Mouse (Mus musculus): ENCODE results near the gene Pla1a. TPM values are rescaled to one million over a fixed set of nuclear protein-coding genes. Genes with fewer than 3 reads are reported as not detected.
"Not testable (repeated sequence)": the region's sequence is repeated elsewhere in the genome, so short reads cannot be mapped to it uniquely, and the experiment has no call there.

Gene Pla1a
- polyA plus RNA-seq, 2 experiments = 15.0 to 15.5 TPM

- 43% methylated on average over 12 of the region's 12 CpGs for WGBS (ENCODE audit: insufficient replicate concordance)
- ATAC-seq (ENCODE audit: insufficient read depth) (no peak), DNase-seq (ENCODE audit: low read depth in 3 of 3, low spot score in 3 of 3) (no peak)
- TF ChIP-seq CTCF (IDR thresholded peaks at IDR 0.05; ENCODE audit: low read depth) (no peak), EP300 (IDR thresholded peaks at IDR 0.05; ENCODE audit: low read depth) (no peak)
- Histone ChIP-seq H3K27ac (peak overlapping the region; percentile 50), H3K4me2 (ENCODE audit: low read depth) (peak overlapping the region; percentile 93), H3K4me3 (ENCODE audit: insufficient read depth in 1 of 2, low read depth in 2 of 2, low read length in 2 of 2) (peak overlapping the region; percentile 80 to 96), H3K9me3 (ENCODE audit: control insufficient read depth, low read length) (no peaks in the 10 kb centered on the region), H3K27me3 (ENCODE audit: control insufficient read depth, insufficient read depth, low read length) (no peaks in the 10 kb centered on the region), H3K4me1 (replicated peaks; ENCODE audit: control insufficient read depth in 2 of 2, insufficient read depth in 2 of 2, low read length in 1 of 2) (peaks cover 12 to 18% of the 10 kb centered on the region in 2 experiments), H3K36me3 (replicated peaks; ENCODE audit: control insufficient read depth, insufficient read depth, low read depth) (peaks cover 14% of the 10 kb centered on the region), H3K9ac (replicated peaks) (peak overlapping the region; percentile 98)
Observed at GRCm38 (mm10) chr16:38451421-38452205, 18.7 kb upstream of the Pla1a start.

DNA sequence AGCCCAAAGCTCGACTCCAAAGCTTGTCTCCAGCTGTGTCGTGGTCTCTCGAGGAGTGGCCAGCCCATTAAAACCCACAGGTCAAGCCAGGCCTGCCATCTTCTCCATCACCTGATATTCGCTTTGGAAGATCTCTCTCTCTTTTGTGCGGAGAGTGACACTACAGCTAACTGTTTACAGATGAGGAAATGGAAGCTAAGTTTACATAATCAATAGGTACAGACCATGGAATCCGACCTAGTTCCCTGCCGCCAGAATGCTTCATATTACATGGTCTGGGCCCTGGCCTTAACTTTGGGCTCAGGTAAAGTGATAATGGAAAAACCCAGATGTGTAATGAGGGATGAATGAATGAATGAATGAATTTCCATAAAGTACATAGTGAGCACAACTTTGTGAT lies 17.8 kb upstream of the Pla1a start:
- no peak overlapping the region for H3K9ac ChIP-seq (replicated peaks)
- no peak for ATAC-seq (ENCODE audit: insufficient read depth)
- DNase-seq (ENCODE audit: low read depth in 3 of 3, low spot score in 3 of 3) = no peak
- H3K4me1 ChIP-seq (replicated peaks; ENCODE audit: control insufficient read depth in 2 of 2, insufficient read depth in 2 of 2, low read length in 1 of 2) = peaks cover 12 to 18% of the 10 kb centered on the region in 2 experiments
- H3K4me2 ChIP-seq (ENCODE audit: low read depth) = no peak overlapping the region
- H3K27me3 ChIP-seq (ENCODE audit: control insufficient read depth, insufficient read depth, low read length) = no peaks in the 10 kb centered on the region
- no peaks in the 10 kb centered on the region for H3K9me3 ChIP-seq (ENCODE audit: control insufficient read depth, low read length)
- no peak for TF ChIP-seq CTCF (IDR thresholded peaks at IDR 0.05; ENCODE audit: low read depth)
- TF ChIP-seq EP300 (IDR thresholded peaks at IDR 0.05; ENCODE audit: low read depth) = no peak
- 65% methylated on average over 7 of the region's 7 CpGs for WGBS (ENCODE audit: insufficient replicate concordance)
- H3K36me3 ChIP-seq (replicated peaks; ENCODE audit: control insufficient read depth, insufficient read depth, low read depth) = peaks cover 23% of the 10 kb centered on the region
- H3K4me3 ChIP-seq (ENCODE audit: insufficient read depth in 1 of 2, low read depth in 2 of 2, low read length in 2 of 2) = no peak overlapping the region
- no peak overlapping the region for H3K27ac ChIP-seq

DNA sequence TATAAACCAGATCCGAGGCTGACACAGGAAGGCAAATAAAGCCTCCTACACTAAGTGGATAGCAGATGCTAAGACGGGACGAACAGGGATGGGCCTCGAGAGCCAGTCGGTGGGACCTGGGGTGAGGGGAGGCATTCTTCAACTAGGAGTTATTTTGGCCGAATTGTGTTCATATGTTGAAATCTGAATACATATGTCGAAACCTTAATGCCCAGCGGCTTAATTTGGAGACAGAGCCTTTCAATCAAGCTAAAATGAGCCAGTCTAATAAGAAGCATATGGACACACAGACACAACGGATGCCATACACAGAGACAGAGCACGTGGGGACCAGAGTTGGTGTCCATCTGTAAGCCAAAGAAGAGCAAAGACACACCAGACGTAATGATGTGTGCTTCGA lies 15.5 kb upstream of the Pla1a start:
- Histone ChIP-seq H3K27ac (no peak overlapping the region), H3K27me3 (ENCODE audit: control insufficient read depth, insufficient read depth, low read length) (no peaks in the 10 kb centered on the region), H3K4me2 (ENCODE audit: low read depth) (no peak overlapping the region), H3K4me1 (replicated peaks; ENCODE audit: control insufficient read depth in 2 of 2, insufficient read depth in 2 of 2, low read length in 1 of 2) (peaks cover 9 to 12% of the 10 kb centered on the region in 2 experiments), H3K4me3 (ENCODE audit: insufficient read depth in 1 of 2, low read depth in 2 of 2, low read length in 2 of 2) (no peak overlapping the region), H3K36me3 (replicated peaks; ENCODE audit: control insufficient read depth, insufficient read depth, low read depth) (peaks cover 33% of the 10 kb centered on the region), H3K9me3 (ENCODE audit: control insufficient read depth, low read length) (no peaks in the 10 kb centered on the region), H3K9ac (replicated peaks) (no peak overlapping the region)
- DNase-seq (ENCODE audit: low read depth in 3 of 3, low spot score in 3 of 3) = no peak
- TF ChIP-seq CTCF (IDR thresholded peaks at IDR 0.05; ENCODE audit: low read depth) = no peak
- no peak for TF ChIP-seq EP300 (IDR thresholded peaks at IDR 0.05; ENCODE audit: low read depth)
- 84% methylated on average over 12 of the region's 12 CpGs for WGBS (ENCODE audit: insufficient replicate concordance)
- ATAC-seq (ENCODE audit: insufficient read depth) = no peak

- TF ChIP-seq EP300 (IDR thresholded peaks at IDR 0.05; ENCODE audit: low read depth) = no peak
- TF ChIP-seq CTCF (IDR thresholded peaks at IDR 0.05; ENCODE audit: low read depth) = 0 out of 2 replicates have a peak, but pooled peaks have one; percentile 4
- no peak overlapping the region for H3K9ac ChIP-seq (replicated peaks)
- DNase-seq (ENCODE audit: low read depth in 3 of 3, low spot score in 3 of 3) (no peak), ATAC-seq (ENCODE audit: insufficient read depth) (no peak)
- WGBS (ENCODE audit: insufficient replicate concordance) = 88% methylated on average over 21 of the region's 21 CpGs
- H3K4me2 ChIP-seq (ENCODE audit: low read depth) = no peak overlapping the region
- no peaks in the 10 kb centered on the region for H3K9me3 ChIP-seq (ENCODE audit: control insufficient read depth, low read length)
- H3K4me1 ChIP-seq (replicated peaks; ENCODE audit: control insufficient read depth in 2 of 2, insufficient read depth in 2 of 2, low read length in 1 of 2) = peaks cover 9 to 10% of the 10 kb centered on the region in 2 experiments
- no peaks in the 10 kb centered on the region for H3K27me3 ChIP-seq (ENCODE audit: control insufficient read depth, insufficient read depth, low read length)
- H3K36me3 ChIP-seq (replicated peaks; ENCODE audit: control insufficient read depth, insufficient read depth, low read depth) = peaks cover 33% of the 10 kb centered on the region
- no peak overlapping the region for H3K27ac ChIP-seq
- no peak overlapping the region for H3K4me3 ChIP-seq (ENCODE audit: insufficient read depth in 1 of 2, low read depth in 2 of 2, low read length in 2 of 2)
Observed at GRCm38 (mm10) chr16:38447366-38447765, 14.4 kb upstream of the Pla1a start.

GRCm38 (mm10) chr16:38446141-38446540 lies 13.2 kb upstream of the Pla1a start:
- not testable (repeated sequence) for H3K27me3 ChIP-seq (ENCODE audit: control insufficient read depth, insufficient read depth, low read length); H3K4me2 ChIP-seq (ENCODE audit: low read depth); H3K4me1 ChIP-seq (replicated peaks; ENCODE audit: control insufficient read depth in 2 of 2, insufficient read depth in 2 of 2, low read length in 1 of 2); ATAC-seq (ENCODE audit: insufficient read depth); H3K4me3 ChIP-seq (ENCODE audit: insufficient read depth in 1 of 2, low read depth in 2 of 2, low read length in 2 of 2); DNase-seq (ENCODE audit: low read depth in 3 of 3, low spot score in 3 of 3); H3K9ac ChIP-seq (replicated peaks); H3K27ac ChIP-seq; H3K9me3 ChIP-seq (ENCODE audit: control insufficient read depth, low read length)
- 76% methylated on average over 2 of the region's 2 CpGs for WGBS (ENCODE audit: insufficient replicate concordance)
- peaks cover 33% of the 10 kb centered on the region for H3K36me3 ChIP-seq (replicated peaks; ENCODE audit: control insufficient read depth, insufficient read depth, low read depth)
